Mouse (Mus musculus) heart, postnatal 0 days (tissue): ENCODE measurements around the gene Atf6b.

ENCODE experiments used
- CTCF ChIP-seq: IDR thresholded peaks from 2 replicates; pipeline ENCODE4 v1.5.1; 2016; ENCODE audit warnings: antibody characterized with exemption, control low read depth, low read depth
- EP300 ChIP-seq: IDR thresholded peaks from 2 replicates; pipeline ENCODE4 v1.6.1; 2016; ENCODE audit warnings: antibody characterized with exemption, low read depth

DNA sequence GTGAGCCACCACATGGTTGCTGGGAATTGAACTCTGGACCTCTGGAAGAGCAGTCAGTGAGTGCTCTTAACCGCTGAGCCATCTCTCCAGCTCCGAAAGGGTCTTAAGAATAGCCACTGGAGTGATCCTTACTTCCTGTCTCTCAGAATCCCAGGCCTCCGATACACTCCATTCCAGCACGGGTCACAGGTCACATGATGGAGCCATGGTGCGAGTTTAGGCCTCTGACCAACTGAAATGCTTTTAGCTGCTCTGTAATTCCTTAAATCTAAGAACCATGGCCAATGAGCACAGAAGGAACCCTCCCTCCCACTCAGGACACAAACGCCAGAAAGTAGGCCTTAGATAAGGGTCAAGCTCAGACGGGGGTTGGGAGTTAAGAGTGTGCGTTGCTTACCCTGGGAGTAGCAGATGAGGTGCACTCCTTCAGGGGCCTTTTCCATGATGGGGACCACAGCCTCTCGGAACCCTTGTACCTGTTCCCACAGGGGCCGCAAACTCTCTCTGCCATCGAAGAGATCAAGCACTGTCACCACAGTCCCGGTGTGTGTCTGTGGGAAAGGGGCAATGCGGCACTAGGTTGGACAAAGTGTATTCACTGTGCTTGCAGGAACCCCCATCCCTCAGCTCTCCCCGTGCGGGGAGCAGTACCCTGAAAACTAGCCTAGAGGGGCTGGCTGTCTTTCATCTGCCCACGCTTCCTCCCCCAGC is 20.7 kb upstream of the Atf6b start:
- TF ChIP-seq CTCF, result no peak
- TF ChIP-seq EP300, result no peak
